In genomic region chr7:4148341-4149208, GRCm38 (mm10) we compare ENCODE assay signal across 8 mouse cellular contexts. TPM values are rescaled to one million over a fixed set of nuclear protein-coding genes. Genes with fewer than 3 reads are reported as not detected.
A peak's percentile ranks its signal among the peaks of the same experiment; 100 is the strongest.
DNase-seq lines count a peak whose midpoint lies in the region; ATAC-seq and TF ChIP-seq lines count a peak whose summit lies in the region.

No protein-coding gene starts in this region.

- peak overlapping the region; percentile 66 for H3K9ac ChIP-seq in hindbrain, postnatal 0 days (replicated peaks; ENCODE audit: low read length)
- H3K9ac ChIP-seq in midbrain, embryonic 13.5 days (replicated peaks): peak overlapping the region; percentile 85

- no peak for TF ChIP-seq CTCF in kidney, adult 2 months (conservative IDR thresholded peaks at IDR 0.05; ENCODE audit: insufficient read depth, insufficient read length, low read depth, low read length)
- TF ChIP-seq CTCF in E14TG2a.4 (conservative IDR thresholded peaks at IDR 0.05; ENCODE audit: low read length): no peak
- no peak for TF ChIP-seq CTCF in hindbrain, postnatal 0 days (IDR thresholded peaks at IDR 0.05; ENCODE audit: low read depth)

- peak overlapping the region; percentile 96 for H3K4me2 ChIP-seq in hindbrain, postnatal 0 days (ENCODE audit: low read depth, low read length)
- peak overlapping the region; percentile 80 for H3K4me2 ChIP-seq in midbrain, embryonic 13.5 days (replicated peaks)

- peaks cover 9% of the 10 kb centered on the region; the same call in 1 of the 2 replicates for H3K4me1 ChIP-seq in kidney, adult 2 months (ENCODE audit: control insufficient read depth, insufficient read depth, low read length)
- peaks cover 89% of the 10 kb centered on the region for H3K4me1 ChIP-seq in E14TG2a.4 (replicated peaks; ENCODE audit: low read depth, low read length)
- peaks cover 16% of the 10 kb centered on the region; the same call in 1 of the 2 replicates for H3K4me1 ChIP-seq in hindbrain, postnatal 0 days (ENCODE audit: insufficient read depth, low read length)
- H3K4me1 ChIP-seq in midbrain, embryonic 13.5 days (replicated peaks): peaks cover 31% of the 10 kb centered on the region

- H3K27me3 ChIP-seq in kidney, adult 2 months (replicated peaks; ENCODE audit: control insufficient read depth, insufficient read depth, low read length): no peaks in the 10 kb centered on the region
- H3K27me3 ChIP-seq in E14TG2a.4 (ENCODE audit: insufficient read depth, low read length): peaks cover 3% of the 10 kb centered on the region; the same call in 1 of the 2 replicates
- H3K27me3 ChIP-seq in hindbrain, postnatal 0 days (ENCODE audit: insufficient read depth, low read length): 0 out of 2 replicates have a peak, but pooled peaks cover 3% of the 10 kb centered on the region
- H3K27me3 ChIP-seq in midbrain, embryonic 13.5 days: peaks cover 31% of the 10 kb centered on the region

- TF ChIP-seq POLR2A in kidney, adult 2 months (IDR thresholded peaks at IDR 0.05; ENCODE audit: low read depth, low read length): peak; percentile 16

- no peak for DNase-seq in kidney, adult 2 months
- DNase-seq in kidney, adult 8-10 months: no peak
- DNase-seq in cerebellum, adult 9-11 months: peak; percentile 76
- no peak for DNase-seq in hindbrain, postnatal 0 days (ENCODE audit: low spot score)
- no peak for DNase-seq in adrenal gland, adult 8-10 months
- no peak for DNase-seq in gastrocnemius, postnatal 36 days

- WGBS in kidney, adult 2 months: 22% methylated on average over 18 of the region's 18 CpGs
- WGBS in hindbrain, postnatal 0 days: 28% methylated on average over 18 of the region's 18 CpGs
- WGBS in midbrain, embryonic 13.5 days: 27% methylated on average over 18 of the region's 18 CpGs

- H3K36me3 ChIP-seq in kidney, adult 2 months (ENCODE audit: control insufficient read depth, insufficient read depth, low read length): no peaks in the 10 kb centered on the region
- peaks cover 51% of the 10 kb centered on the region for H3K36me3 ChIP-seq in E14TG2a.4 (ENCODE audit: insufficient read depth, low read length)
- H3K36me3 ChIP-seq in hindbrain, postnatal 0 days (ENCODE audit: insufficient read depth, low read length): peaks cover 39% of the 10 kb centered on the region
- H3K36me3 ChIP-seq in midbrain, embryonic 13.5 days: peaks cover 47% of the 10 kb centered on the region

- peak overlapping the region; percentile 98 for H3K27ac ChIP-seq in kidney, adult 2 months (ENCODE audit: insufficient read depth, low read depth, low read length)
- H3K27ac ChIP-seq in hindbrain, postnatal 0 days: peak overlapping the region; percentile 91
- H3K27ac ChIP-seq in midbrain, embryonic 13.5 days: peak overlapping the region; percentile 89

- no peak; the same call in 1 of the 2 replicates for ATAC-seq in hindbrain, postnatal 0 days
- peak; percentile 48 for ATAC-seq in midbrain, embryonic 13.5 days

- intact Hi-C loops in gastrocnemius, postnatal 36 days (cut with DNase I): loop anchor here (5.0 to 10.0 kb wide), 2 partner anchors 46 to 356 kb away; partner anchors contain the start of gene Ppp1r12c

- no peaks in the 10 kb centered on the region for H3K9me3 ChIP-seq in E14TG2a.4 (ENCODE audit: low read length)
- H3K9me3 ChIP-seq in hindbrain, postnatal 0 days (ENCODE audit: low read length): no peaks in the 10 kb centered on the region
- no peaks in the 10 kb centered on the region for H3K9me3 ChIP-seq in midbrain, embryonic 13.5 days

- peak overlapping the region; percentile 64 for H3K4me3 ChIP-seq in kidney, adult 2 months (ENCODE audit: insufficient read depth, low read depth, low read length)
- peak overlapping the region; percentile 86 for H3K4me3 ChIP-seq in E14TG2a.4 (replicated peaks; ENCODE audit: low read length)
- H3K4me3 ChIP-seq in hindbrain, postnatal 0 days (ENCODE audit: low read length): peak overlapping the region; percentile 52
- peak overlapping the region; percentile 63 for H3K4me3 ChIP-seq in midbrain, embryonic 13.5 days (replicated peaks)

RNA-seq across cellular contexts. Expression of gene Leng9, which starts 1.6 kb away (rescaled TPM):
- polyA plus RNA-seq in kidney, adult 2 months (2012; rRNA removed): 5.3 and 6.2 TPM in 2 replicates
- total RNA-seq in hindbrain, postnatal 0 days (2014; rRNA removed): 4.2 and 4.4 TPM in 2 replicates
- 4.2 and 5.4 TPM in 2 replicates for polyA plus RNA-seq in hindbrain, postnatal 0 days (2015; fragmentation: Nextera tagmentation; extraction: Ambion mirVana)
- polyA plus RNA-seq in midbrain, embryonic 13.5 days (2015; fragmentation: Nextera tagmentation; extraction: Ambion mirVana): 4.0 and 4.4 TPM in 2 replicates
- 10 to 100 TPM in 3 of 4 experiments, 1 to 10 TPM in 1; 9.7 to 13.0 (median 11.5) TPM for total RNA-seq in adrenal gland, adult 8-10 months (2022)
- total RNA-seq in gastrocnemius, postnatal 36 days (2021): 1 to 10 TPM; 2.0 to 2.9 TPM

RNA-seq across cellular contexts. Expression of gene Leng8, which starts 11.7 kb away (rescaled TPM):
- polyA plus RNA-seq in kidney, adult 2 months (2012; rRNA removed): 225 and 407 TPM in 2 replicates
- total RNA-seq in hindbrain, postnatal 0 days (2014; rRNA removed): 183 and 264 TPM in 2 replicates
- 49.1 and 50.8 TPM in 2 replicates for polyA plus RNA-seq in hindbrain, postnatal 0 days (2015; fragmentation: Nextera tagmentation; extraction: Ambion mirVana)
- 84.4 and 97.1 TPM in 2 replicates for polyA plus RNA-seq in midbrain, embryonic 13.5 days (2015; fragmentation: Nextera tagmentation; extraction: Ambion mirVana)
- total RNA-seq in adrenal gland, adult 8-10 months (2022): 100 to 1,000 TPM in 3 of 4 experiments, 10 to 100 TPM in 1; 83.9 to 238 (median 155) TPM
- 10 to 100 TPM; 32.8 to 43.8 TPM for total RNA-seq in gastrocnemius, postnatal 36 days (2021)

RNA-seq across cellular contexts. Expression of gene Cdc42ep5, which starts 16.1 kb away (rescaled TPM):
- 23.5 and 32.1 TPM in 2 replicates for polyA plus RNA-seq in kidney, adult 2 months (2012; rRNA removed)
- 8.5 and 15.9 TPM in 2 replicates for total RNA-seq in hindbrain, postnatal 0 days (2014; rRNA removed)
- 11.7 and 12.0 TPM in 2 replicates for polyA plus RNA-seq in hindbrain, postnatal 0 days (2015; fragmentation: Nextera tagmentation; extraction: Ambion mirVana)
- polyA plus RNA-seq in midbrain, embryonic 13.5 days (2015; fragmentation: Nextera tagmentation; extraction: Ambion mirVana): 5.1 and 5.2 TPM in 2 replicates
- total RNA-seq in adrenal gland, adult 8-10 months (2022): 10 to 100 TPM; 26.9 to 41.0 (median 37.1) TPM
- total RNA-seq in gastrocnemius, postnatal 36 days (2021): 1 to 10 TPM; 2.0 to 3.1 TPM

RNA-seq across cellular contexts. Expression of gene Ttyh1, which starts 29.4 kb away (rescaled TPM):
- 2.8 and 7.4 TPM in 2 replicates for polyA plus RNA-seq in kidney, adult 2 months (2012; rRNA removed)
- total RNA-seq in hindbrain, postnatal 0 days (2014; rRNA removed): 819 and 1,009 TPM in 2 replicates
- 249 and 272 TPM in 2 replicates for polyA plus RNA-seq in hindbrain, postnatal 0 days (2015; fragmentation: Nextera tagmentation; extraction: Ambion mirVana)
- 106 and 124 TPM in 2 replicates for polyA plus RNA-seq in midbrain, embryonic 13.5 days (2015; fragmentation: Nextera tagmentation; extraction: Ambion mirVana)
- 1 to 10 TPM in 3 of 4 experiments, under 1 TPM in 1; 0.80 to 2.0 (median 1.6) TPM for total RNA-seq in adrenal gland, adult 8-10 months (2022)
- 1 to 10 TPM; 1.7 to 1.8 TPM for total RNA-seq in gastrocnemius, postnatal 36 days (2021)
